Mouse (Mus musculus): ENCODE measurements around the gene Il31.

Gene Il31

DNA sequence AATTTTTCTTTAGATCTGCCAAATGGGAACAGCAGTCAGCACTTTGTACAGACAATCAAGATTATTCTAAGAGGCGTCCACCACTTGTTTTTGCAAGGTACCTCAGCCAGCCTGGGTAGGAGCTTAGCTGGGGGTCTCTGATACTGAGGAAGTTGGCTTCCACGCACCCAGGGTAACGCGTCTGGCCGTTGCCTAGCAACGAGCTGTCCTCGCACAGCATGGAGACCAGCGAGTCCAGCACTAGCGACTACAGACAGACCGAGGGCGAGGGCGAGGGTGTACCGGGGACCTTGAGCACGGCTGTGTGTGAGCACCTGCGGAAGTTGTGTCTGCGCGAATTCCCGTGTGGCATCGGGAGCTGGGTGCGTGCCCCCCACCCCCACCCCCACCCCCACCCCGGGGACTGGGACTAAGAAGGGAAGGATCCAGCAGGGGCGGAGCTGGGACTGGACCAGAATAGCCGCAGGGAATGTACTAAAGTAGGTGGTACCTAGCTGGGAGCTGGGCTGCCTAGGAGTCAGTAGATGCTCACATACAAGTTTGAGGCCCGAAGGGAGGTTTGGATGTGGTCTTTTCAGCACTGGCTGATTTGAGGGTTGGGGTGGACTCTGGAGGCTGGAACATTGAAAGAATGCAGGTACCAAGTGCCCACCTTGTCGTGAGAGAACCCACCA lies at the start of gene Il31, which contains the start of gene Lrrc43:
Il31 (minus strand) TSS at position 378 of the 674 bp plus-strand sequence.
Lrrc43 (plus strand) TSS at position 194 of the 674 bp plus-strand sequence.
- DNase-seq (ENCODE audit: low read depth, low spot score): no peak

DNA sequence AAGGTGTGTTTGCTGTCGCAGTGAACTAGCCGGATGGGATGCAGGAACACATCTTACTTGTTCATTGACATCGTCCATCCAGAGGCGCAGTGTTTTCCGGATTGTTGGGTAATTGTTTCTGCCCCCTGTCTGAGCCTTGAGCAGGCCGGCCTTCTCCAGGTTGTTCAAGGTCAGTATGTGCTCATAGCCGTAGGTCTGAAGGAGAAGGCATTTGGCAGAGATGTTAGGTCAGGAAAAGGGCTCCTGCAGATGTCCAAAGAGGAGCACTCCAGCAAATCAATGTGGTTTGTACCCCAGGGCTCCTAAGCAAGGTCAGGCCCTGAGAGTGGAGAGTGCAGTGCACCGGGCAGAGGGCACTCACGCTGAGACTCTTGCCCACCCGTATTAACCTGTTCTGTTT lies 44.5 kb upstream of the Il31 start:
- no peak for DNase-seq (ENCODE audit: low read depth, low spot score)

DNA sequence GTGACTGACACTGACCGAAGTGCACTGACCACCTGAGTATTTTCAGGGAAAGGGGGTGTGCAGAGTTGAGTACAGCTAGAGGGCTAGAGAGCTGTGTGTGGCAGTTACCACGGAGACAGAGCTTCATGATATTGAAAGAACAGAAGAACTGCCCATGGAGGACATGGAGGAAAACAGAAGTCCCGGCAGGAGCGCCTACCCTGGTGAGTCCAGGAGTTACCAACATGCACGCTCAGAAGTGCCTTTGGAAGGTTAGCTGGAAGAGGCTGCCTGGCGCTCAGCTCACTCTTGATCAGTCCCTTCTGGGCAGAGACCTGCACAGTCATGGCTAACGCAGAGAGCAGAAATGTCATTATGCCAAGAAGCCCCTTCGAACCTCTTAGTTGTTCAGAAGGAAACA lies 40.8 kb upstream of the Il31 start:
- DNase-seq (ENCODE audit: low read depth, low spot score): no peak

DNA sequence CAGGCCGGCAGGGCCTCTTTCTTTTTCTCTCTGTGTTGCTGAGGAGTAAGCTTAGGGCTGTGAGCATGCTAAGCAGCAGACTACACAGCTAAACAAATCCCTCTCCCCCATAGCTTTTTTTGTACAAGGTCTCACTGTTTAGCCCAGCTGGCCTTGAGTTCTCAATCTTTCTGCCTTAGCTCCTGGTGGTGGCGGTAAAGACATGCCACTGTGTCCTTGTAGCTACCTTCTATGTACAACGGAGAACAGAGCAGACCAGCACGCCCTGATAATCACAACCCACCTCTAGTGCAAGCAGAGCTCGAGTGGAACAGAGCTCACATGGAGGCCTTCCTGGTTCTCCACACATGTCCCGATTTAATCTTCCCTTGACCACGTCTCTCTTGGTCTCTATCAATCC lies 39.4 kb upstream of the Il31 start:
- no peak for DNase-seq (ENCODE audit: low read depth, low spot score)

DNA sequence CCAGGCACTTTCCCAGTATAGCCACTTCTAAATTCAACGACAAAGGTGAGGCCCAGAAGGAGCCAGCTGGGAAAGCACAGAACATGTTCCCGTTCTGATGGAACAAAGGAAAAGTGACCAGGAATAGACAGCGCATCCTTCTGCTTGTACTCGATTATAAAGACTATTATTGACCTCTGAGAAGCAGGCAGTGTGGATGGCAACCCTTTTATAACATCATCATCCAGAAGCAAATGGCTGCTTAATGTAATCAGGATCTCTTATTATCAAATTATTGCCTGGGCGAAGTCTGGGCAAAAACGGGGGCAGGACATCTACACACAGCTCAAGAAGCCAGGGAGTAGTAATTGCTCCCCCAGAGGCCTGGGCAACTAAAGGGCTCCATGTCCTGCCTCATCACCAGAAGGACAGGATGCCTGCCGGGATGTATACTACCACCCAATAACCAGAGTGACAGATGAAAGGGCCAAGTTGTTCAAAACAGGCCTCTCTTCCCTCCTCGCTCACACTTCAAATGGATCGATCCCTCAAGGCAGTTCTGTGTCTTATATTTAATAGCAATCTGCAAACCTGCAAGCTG lies 36.7 kb upstream of the Il31 start:
- DNase-seq (ENCODE audit: low read depth, low spot score): no peak

DNA sequence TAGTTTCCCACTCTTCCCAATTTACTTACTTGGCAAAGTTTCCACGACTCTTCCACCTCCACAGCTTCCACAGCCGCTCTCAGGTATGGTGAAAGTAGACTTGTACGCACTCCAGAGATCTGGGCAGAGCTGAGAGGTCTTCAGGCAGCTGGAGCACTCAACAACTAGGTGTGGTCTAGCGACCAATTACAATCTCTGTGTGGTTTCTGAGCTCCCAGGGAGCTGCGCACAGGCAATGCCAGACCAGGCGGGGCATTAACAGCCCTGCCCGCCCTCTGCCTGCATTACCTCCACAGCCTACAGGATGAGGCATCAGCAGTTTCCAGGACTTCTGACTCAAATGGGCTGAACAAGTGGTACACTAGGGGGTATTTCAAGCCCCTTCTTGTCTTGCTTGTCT lies 36.0 kb upstream of the Il31 start, which contains the start of gene Gm49027:
Gm49027 (minus strand) TSS at position 208 of the 400 bp plus-strand sequence.
- DNase-seq (ENCODE audit: low read depth, low spot score): no peak

DNA sequence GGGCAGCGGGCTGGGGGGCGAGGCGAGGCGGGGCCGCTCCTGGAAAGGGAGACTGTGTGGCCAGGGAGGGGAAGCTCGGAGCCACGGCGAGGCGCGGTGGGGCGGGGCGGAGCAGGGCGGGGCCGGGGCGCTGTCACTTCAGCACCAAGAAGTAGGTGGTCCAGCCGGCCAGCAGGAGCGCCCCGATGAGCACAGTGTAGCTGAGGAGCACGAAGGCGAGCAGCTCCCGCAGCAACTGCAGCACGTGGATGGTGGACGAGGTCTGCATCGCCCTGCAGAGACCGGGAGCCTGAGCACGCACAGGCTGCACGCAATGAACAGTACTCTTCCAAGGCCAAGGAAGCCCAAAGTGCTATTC lies 35.1 kb upstream of the Il31 start:
- no peak for DNase-seq (ENCODE audit: low read depth, low spot score)

DNA sequence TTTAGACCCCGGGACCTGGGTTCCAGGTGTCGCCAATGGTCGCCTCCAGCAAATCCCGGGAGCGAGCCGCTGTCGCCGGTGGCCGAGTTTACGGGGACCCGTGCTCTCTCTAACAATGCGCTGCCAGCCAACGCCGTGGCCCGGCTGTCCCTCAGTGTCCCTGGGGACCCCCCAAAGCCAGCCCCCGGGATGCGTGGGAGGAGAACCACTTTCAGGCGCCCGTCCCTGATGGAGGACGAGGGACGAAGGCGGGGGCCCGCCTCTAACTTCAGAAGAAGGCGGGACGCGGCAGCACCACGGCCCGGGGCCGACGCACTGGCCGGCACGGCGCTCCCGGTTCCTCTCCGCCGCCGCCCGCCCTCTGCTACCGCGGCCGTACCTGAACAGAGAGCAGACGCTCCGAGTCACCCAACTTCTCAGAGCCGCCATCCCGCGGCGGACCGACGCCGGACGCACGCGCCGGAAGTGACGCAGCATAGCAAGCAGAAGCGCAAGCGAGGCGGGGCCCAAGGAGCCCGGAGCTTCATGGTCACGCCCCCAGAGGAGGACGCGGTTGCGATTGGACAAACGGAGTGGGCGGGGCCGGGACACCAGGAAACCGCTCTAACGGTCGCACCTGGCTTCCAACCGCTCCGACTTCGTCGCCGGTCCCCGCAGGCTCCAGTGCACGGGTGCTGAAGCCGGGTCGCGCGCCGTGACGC lies 34.6 kb upstream of the Il31 start, which contains the start of gene Diablo:
Diablo (minus strand) TSS at position 485 of the 701 bp plus-strand sequence.
- DNase-seq (ENCODE audit: low read depth, low spot score): peak; percentile 98

DNA sequence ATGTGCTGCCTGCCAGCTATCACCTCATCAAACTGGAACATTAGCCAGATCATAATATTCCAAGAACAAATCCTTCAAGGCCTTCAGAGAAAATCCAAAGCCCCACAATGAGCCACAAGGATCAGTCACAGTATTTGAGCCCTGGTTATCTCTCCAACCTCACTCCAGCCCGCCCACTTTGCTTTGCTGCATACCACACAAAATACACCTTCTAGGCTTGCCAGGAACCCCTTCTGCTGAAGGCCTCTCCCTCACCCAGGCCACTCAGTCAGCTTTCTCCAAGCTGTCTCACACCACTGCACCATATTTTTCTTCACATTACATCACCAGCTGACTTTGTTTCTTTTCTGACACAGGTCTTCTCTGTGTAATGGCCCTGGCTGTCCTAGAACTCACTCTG lies 32.9 kb upstream of the Il31 start:
- no peak for DNase-seq (ENCODE audit: low read depth, low spot score)

DNA sequence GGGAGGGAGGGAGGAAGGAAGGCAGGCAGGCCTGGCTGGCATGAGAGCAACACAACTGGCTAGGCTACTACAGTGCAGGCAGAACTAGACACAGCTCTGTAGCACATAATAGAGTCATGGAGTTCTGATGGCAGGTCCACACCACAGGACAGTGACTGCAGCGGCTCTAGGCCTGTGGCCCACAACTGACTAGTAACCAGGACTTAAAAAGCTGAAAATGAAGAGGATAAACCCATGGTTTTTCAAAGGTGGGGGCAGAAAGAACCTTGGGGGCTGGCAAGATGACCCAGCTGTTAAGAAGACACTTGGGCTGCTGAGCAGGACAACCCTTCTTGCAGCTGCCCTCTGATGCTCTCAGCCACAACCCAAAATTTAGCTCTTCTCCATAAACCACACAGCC lies 32.3 kb upstream of the Il31 start:
- DNase-seq (ENCODE audit: low read depth, low spot score): no peak

DNA sequence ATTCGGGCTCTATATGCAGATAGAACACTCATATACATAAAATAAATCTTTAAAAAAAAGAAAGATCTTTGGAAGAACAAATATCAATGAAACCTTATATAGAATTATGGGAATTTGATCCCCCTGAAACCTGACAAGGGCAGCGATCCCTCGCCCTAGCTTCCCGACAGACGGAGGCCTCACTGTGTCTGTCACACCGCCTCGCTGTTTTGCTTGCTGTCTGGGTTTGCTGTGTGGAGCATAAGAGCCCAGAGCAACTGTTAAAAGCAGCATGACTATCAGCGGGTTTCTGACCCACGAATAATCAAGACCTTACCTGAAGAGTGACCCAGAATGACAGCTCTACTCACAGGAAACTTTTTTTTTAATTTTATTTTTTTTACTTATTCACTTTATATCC lies 31.4 kb upstream of the Il31 start:
- DNase-seq (ENCODE audit: low read depth, low spot score): no peak

DNA sequence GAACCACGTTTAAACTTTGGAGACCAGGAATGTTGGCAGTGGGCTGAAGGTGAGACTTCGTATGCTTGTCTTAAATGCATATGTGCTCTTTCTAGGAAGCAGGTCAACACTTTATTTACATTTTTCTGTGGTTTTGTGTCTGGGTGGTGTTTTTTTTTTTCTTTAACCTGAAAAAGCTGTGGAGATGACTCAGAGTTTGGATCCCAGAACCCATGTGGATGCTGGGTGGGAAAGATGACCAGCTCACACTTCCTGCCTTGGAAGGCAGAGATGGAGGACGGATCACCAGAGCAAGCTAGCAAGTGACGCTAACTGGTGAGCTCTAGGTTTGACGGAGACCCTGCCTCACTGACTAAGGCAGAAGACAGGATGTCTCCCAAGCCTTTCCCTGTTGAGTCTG lies 25.6 kb upstream of the Il31 start:
- DNase-seq (ENCODE audit: low read depth, low spot score): peak; percentile 83

DNA sequence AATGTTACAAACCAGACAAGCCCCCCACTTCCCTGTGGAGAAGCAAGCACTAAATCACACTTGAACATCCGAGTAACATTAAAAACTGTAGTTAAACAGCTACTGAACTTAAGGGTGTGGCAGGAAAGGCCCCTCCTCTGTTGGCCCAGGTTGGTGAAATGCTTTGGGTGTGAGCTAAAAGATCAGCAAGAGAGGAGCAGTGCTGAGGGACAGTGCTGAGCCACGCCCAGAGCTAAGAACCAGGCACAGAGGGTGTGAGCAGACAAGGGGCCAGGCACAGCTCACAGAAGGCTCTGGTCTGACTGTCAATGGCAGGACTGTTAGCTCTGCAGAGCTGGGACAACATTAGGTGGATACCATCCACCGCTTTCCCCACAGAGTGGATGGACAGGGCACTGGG lies 22.8 kb upstream of the Il31 start:
- peak; percentile 45 for DNase-seq (ENCODE audit: low read depth, low spot score)

DNA sequence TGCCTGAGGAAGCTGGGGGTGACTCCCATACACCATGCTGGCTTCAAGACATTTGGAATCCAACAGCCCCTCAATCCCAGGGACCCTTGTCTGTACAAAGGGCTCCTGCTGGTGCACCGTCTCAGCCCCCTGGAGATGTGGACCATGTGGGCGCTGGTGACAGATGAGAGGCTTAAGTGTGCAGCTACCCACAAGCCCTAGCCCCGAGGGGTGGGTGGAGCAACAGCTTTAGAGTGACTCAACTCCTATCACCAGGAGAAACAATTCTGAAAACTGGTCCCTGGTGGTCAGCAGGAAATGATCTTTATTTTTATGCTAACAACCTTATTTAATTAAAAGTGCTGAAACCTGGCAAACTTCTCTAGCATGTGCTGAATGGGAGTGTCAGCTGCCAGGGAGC lies 22.1 kb upstream of the Il31 start:
- DNase-seq (ENCODE audit: low read depth, low spot score): peak; percentile 34

DNA sequence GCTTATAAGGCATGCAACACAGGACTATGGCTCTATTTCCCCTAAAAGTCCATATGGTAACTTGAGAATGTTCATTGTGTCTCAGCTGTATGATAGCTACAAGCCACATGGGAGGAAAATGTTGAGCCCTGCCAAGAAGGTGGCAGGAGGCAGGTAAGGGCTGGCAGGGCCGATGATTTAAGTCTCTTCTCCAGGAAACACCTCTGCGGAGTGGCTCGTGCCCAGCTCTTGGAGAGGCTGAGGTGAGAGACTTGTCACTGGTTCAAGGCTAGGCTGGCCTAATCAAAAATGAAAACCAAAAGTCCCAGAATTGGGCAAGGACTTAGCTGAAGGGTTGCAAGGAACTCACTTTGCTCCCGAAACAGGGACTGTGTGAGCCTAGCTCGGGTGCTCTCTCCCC lies 20.9 kb upstream of the Il31 start, which contains the start of gene B3gnt4:
B3gnt4 (plus strand) TSS at position 301 of the 400 bp plus-strand sequence.
- no peak for DNase-seq (ENCODE audit: low read depth, low spot score)

DNA sequence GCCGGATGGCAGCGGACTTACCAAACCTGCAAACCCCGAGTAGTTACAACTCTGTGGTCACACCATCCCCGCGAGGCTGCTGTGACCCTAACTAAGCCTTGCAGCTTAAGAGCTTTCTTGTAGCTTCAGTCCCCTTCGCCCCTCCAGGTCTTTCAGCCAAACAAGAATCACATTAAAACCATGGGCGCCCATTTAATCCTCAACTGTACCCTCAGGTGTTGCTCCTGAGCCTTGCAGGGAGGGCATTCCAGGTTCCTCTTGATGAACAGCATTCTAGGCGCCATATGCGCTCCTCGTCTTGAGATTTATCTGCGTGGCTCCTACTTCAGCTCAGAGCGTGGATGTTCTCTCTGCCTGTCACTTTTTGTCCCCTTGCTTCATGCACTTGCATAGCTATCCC lies 19.6 kb upstream of the Il31 start:
- DNase-seq (ENCODE audit: low read depth, low spot score): no peak

DNA sequence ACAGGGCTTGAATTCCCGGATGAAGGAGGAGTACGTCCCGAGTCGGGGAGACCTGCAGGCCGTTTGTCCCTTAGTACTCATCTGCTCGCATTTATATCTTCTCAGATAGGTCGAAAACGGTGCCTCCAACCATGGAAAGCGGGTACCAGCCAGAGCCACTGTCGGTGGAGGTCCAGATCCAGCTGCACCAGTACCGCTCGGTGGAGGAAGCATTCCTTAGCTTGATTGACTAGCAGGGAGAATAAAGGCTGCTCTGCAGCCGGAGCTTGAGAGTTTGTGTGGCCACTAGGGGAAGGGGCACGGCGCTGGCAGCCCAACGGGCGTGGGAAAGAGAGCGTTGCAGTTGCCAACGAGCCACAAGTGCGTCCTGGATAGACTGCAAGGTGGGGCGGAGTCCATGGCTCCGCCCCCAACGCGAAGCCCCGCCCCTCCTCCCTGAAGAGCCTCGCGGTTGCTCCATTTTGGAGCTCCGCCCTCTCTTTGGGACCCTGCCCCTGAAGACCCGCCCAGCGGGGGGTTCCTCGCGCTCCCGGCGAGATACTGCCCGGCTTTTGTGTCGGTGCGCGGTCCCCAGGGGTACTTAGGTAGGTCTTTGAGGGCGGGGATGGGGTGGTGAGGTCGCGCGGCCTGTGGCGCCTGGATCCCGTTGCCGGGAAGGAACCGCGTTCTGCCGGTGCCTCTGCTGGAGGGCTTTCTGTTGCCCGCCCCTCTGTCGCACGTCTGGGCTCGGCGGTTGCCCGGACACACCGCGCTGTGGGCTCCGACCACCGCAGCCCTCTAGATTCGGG lies 18.8 kb upstream of the Il31 start:
- peak; percentile 55 for DNase-seq (ENCODE audit: low read depth, low spot score)

DNA sequence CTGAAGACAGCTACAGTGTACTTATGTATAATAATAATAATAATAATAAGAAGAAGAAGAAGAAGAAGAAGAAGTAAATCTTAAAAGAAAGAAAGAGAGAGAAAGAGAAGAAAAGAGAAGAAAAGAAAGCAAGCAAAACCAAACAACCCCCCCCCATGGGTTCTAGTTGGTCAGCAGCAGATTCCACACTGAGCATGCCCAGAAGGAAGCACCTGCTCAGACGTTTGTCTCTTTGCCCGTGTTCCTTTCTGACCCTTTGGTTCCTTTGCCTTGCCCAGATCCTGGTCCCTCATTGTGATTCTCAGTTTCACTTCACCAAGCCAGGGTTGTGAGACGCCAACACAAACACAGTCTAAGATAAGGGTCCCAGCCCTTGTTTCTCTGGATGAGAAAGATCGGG lies 12.7 kb upstream of the Il31 start:
- DNase-seq (ENCODE audit: low read depth, low spot score): no peak

DNA sequence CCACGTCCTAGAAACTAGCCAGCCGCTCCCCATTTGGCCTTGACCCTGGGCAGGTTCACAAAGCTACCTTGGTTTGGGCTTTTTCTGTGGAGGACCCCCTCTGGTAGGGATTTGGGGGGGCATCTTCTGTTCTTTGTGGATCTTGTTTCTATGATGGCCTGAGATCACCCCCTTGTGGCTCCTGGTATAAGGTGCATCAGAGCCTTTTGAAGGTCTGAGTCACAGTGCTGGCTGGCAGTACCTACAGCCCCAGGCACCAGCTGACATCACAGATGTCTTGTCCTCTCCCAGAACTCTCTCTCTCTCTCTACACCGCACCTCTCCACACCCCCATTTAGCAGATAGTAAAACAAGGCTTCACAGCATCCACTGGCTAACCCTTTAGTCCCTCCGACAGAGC lies 10.4 kb upstream of the Il31 start:
- DNase-seq (ENCODE audit: low read depth, low spot score): peak; percentile 76

DNA sequence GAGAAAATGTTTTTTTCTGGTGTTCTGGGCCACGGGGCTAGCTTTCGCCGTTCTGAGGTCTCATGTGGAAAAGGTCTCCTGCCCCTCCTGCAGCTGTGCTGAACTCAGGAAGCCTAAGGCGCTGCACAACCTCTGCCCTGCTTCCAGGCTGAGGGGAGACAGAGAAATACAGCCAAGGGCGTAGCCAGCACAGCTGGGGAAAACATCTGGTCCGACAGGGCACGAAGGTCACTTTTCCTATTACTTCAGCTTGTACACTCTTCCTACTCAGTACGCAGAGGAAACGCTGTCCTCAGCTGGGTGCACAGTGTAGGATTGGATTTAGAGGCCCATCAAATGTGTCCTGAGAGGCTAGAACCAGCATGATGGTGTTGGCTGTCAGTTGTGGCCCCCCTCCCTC lies 646 bp upstream of the Il31 start:
- DNase-seq (ENCODE audit: low read depth, low spot score): no peak

DNA sequence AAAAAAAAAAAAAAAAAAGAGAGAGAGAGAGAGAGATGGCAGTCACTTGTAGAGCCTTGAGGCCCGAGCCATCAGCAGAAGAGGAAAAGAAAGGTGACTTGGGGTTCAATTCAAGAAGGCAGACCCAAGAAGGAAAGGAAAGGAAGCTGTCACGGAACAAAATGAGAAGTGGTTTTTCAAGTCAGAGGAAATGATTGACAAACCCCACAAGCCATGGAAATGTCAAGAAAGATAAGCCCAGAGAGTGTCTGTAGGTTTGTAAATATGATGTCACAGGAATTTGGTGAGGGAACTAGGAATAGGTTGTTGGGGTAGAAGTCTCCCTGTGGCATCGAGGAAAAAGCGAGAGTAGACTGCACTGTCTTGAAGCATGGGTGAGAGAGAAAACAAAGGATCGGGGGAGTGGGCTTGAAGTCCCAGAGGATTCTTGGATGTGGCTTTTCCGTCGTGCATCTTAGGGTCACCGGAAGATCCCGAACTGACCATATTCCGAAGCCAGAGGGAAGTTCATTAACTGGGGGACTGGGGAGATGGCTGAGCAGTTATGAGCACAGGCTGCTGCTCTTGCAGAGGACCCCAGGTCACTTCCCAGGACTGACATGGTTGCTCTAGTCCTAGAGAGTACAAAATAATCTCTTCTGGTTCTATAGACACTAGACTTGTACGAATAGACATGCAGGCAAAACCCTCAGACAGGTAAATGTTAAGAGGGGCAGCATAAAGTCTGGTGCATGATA lies 1.5 kb downstream of the Il31 start:
- DNase-seq (ENCODE audit: low read depth, low spot score): no peak
